In the genomic region with DNA sequence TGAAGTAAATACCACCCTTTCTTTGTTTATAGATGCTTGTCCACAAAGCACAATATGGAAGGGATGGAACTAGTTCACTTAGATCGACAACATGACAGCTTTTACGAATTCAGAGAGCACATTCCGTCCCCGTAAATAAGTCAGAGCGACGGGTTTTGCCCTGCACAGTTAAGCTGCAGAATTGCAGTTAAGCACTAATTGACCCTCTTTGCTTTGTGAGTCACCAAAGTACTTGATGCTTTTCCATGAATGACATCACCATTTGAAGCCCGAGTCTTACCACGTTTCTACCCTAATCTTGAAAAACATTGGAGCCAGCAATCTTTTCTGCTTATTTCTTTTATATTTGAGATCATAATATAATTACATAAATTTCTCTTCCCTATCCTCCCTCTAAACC, we compare ENCODE assay signal across 24 mouse cellular contexts.
"Had no signal": no experiment of that assay in that cellular context is flagged by ENCODE, and none has a peak within 500 bp of the region (broad histone marks: within the 10 kb centered on the region; RNA-seq: fewer than 3 reads in every experiment).

No protein-coding gene starts in this region.

- DNase-seq: kidney, adult 9 months; kidney, postnatal 14 days; kidney, postnatal 4 days; liver; lung, adult 18-20 months; lung, postnatal 10 days; lung, postnatal 36 days; right cerebral cortex, adult 18-20 months; right cerebral cortex, postnatal 14 days; thymus, adult 2 months; thymus, postnatal 14 days; thymus, postnatal 4 days had no signal

- H3K27ac ChIP-seq: limb, embryonic 10.5 days; limb, embryonic 13.5 days; liver, embryonic 12.5 days; liver, embryonic 15.5 days; lung, embryonic 15.5 days; midbrain, embryonic 10.5 days; midbrain, embryonic 13.5 days; neural tube, embryonic 13.5 days; stomach, postnatal 0 days had no signal

- H3K36me3 ChIP-seq: limb, embryonic 10.5 days; limb, embryonic 13.5 days; liver, embryonic 12.5 days; liver, embryonic 15.5 days; lung, embryonic 15.5 days; midbrain, embryonic 10.5 days; midbrain, embryonic 13.5 days; neural tube, embryonic 13.5 days had no signal

- ATAC-seq: liver, embryonic 12.5 days; midbrain, embryonic 13.5 days; midbrain, embryonic 16.5 days had no signal

- H3K9ac ChIP-seq: limb, embryonic 13.5 days; liver, embryonic 12.5 days; liver, embryonic 15.5 days; lung, embryonic 15.5 days; midbrain, embryonic 13.5 days; neural tube, embryonic 13.5 days had no signal

- H3K4me3 ChIP-seq: limb, embryonic 10.5 days; limb, embryonic 13.5 days; liver, embryonic 12.5 days; liver, embryonic 15.5 days; lung, embryonic 15.5 days; megakaryocyte, embryonic 14.5 days; midbrain, embryonic 10.5 days; midbrain, embryonic 13.5 days; myocyte; neural tube, embryonic 13.5 days had no signal

- H3K9me3 ChIP-seq: limb, embryonic 10.5 days; limb, embryonic 13.5 days; liver, embryonic 12.5 days; liver, embryonic 15.5 days; lung, embryonic 15.5 days; megakaryocyte, embryonic 14.5 days; midbrain, embryonic 10.5 days; midbrain, embryonic 13.5 days; neural tube, embryonic 13.5 days had no signal

- H3K4me1 ChIP-seq: limb, embryonic 10.5 days; limb, embryonic 13.5 days; liver, embryonic 12.5 days; liver, embryonic 15.5 days; lung, embryonic 15.5 days; megakaryocyte, embryonic 14.5 days; midbrain, embryonic 10.5 days; midbrain, embryonic 13.5 days; neural tube, embryonic 13.5 days had no signal

- H3K27me3 ChIP-seq: limb, embryonic 13.5 days; liver, embryonic 12.5 days; liver, embryonic 15.5 days; lung, embryonic 15.5 days; megakaryocyte, embryonic 14.5 days; midbrain, embryonic 13.5 days; neural tube, embryonic 13.5 days had no signal

- H3K4me2 ChIP-seq: limb, embryonic 13.5 days; liver, embryonic 12.5 days; liver, embryonic 15.5 days; lung, embryonic 15.5 days; midbrain, embryonic 13.5 days; neural tube, embryonic 13.5 days had no signal
